Mouse (Mus musculus): ENCODE measurements around the gene Haus3. TPM values are rescaled to one million over a fixed set of nuclear protein-coding genes. Genes with fewer than 3 reads are reported as not detected.
A peak's percentile ranks its signal among the peaks of the same experiment; 100 is the strongest.

Haus3 gene
- total RNA-seq, 2 experiments from 2014 or later, result 6.5 to 8.9 TPM

- DNase-seq (ENCODE audit: low spot score in 2 of 2), result peak; percentile 98 to 99
Measured at GRCm38 (mm10) chr5:34187601-34188316, 18.4 kb upstream of the Haus3 start, which contains the start of gene Mxd4. Gene Mxd4, minus strand, starts transcription at chr5:34187720.

DNA sequence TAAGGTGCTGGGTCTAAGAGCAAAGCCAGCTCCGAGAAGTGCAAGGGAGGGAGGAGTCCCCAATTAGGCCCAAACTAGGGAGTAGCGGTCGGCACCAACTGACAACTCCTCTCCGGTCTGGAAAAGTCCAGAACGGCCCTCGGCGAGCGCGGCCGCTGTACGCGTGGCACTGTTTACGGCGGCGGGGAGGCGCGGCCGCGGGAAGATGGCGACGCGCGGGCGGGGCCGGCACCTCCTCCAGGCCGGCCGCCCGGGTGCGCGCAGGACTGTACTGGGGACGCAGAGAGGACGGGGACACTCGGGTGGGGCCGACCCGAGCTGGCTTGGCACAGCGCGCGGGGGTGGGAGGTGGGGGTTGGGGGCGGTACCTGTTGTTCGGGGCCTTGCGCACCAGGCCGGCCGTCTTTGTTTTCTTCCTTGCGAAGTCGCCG, 17.6 kb upstream of the Haus3 start:
- DNase-seq (ENCODE audit: low spot score in 2 of 2), result peak; percentile 41 to 52

GRCm38 (mm10) chr5:34186391-34186790, 17.1 kb upstream of the Haus3 start:
- no peak for DNase-seq (ENCODE audit: low spot score in 2 of 2)

DNA sequence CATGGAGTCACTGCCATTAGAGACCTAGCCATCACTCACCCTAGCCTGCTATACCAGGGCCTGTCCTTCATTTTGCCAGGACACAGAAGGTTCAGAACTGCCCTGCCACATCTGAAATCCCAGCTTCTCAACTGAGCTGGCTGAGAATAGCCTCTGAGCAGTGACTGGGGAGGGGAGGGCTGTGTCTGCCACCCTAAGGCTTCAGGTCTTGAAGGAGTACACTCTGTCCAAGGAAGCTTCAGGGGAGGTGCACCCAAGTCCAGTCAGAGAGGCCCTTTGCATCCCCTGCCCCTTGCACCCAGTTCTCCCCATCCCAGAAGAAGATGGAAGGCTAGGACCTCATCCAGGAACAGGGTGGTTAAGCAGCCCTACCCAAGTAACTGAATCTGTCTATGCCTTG, 16.5 kb upstream of the Haus3 start:
- no peak for DNase-seq (ENCODE audit: low spot score in 2 of 2)

GRCm38 (mm10) chr5:34185051-34185580, 15.8 kb upstream of the Haus3 start:
- peak in 1 of 2 experiments; percentile 7 for DNase-seq (ENCODE audit: low spot score in 2 of 2)

DNA sequence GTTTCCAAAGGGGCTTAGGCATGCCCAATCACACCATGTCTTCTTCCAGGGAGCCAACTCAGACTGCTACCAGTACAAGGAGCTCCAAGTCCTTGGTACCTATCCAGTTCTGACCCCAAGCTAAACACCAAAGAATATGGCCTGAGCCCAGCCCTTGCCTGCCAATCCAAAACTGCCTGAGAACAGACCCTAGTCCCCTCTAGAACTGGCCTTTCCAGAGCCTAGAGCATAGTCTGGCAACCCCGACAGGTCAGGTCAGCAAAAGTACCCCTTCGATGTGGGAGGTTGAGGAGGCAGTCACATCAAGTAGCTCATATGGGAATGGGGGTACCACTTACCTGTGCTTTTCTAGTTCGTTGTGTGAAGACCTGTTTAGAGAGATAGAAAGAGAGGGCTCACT, 14.6 kb upstream of the Haus3 start:
- DNase-seq (ENCODE audit: low spot score in 2 of 2), result peak; percentile 3 to 12

DNA sequence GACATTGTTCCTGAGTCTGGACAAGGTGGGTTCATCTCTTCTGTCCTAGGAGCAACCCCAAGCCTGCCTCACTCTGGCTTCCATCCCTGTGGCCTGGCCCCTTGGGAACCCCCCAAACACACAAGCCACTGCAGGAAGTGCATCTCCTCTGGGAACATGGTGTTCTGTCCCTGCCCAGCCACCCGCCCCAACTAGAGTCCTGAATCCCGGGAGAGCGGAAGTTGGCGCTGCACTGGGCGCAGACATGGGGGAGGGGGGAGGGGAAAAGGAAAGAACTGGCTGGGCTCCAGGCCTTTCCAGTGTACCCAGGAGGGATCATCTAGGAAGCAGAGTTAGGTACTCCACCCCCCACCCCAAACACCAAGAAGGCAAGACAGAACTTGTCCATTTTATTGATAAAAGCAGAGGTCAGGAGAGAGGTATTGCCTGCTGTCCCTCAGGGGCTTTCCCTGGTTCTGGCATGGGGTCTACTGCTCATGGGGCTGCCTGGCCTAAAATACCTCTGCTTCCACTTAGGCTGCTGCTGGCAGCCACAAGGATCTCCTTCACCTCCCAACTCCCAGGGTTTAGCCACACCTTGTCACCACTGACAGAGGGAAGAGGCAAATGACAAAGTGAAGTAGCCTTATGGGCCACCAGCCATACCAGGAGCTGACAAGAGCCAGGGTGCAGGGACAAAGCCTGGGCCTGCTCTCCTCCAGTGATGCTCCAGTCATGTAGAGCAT, 14.0 kb upstream of the Haus3 start:
- DNase-seq (ENCODE audit: low spot score in 2 of 2), result peak; percentile 18 to 24

DNA sequence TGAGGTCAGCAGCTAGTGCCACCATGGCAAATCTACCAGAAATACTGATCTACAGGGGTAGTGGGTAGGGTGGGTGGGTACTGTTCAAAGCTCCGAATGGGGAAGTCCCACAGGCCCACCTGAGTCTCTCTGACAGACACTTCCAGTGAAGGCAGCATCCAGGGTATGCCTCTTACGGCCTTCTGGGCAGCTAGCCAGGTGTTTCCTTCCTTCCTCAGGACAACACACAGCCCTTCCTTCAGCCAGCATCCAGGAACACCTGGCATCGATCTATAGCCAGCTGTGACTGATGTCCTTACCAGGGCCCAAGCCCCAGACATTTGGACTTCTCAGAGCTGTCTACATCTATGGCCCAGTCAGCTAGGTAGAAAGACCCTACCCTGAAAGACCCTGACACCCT, 13.2 kb upstream of the Haus3 start:
- peak; percentile 4 to 10 for DNase-seq (ENCODE audit: low spot score in 2 of 2)

DNA sequence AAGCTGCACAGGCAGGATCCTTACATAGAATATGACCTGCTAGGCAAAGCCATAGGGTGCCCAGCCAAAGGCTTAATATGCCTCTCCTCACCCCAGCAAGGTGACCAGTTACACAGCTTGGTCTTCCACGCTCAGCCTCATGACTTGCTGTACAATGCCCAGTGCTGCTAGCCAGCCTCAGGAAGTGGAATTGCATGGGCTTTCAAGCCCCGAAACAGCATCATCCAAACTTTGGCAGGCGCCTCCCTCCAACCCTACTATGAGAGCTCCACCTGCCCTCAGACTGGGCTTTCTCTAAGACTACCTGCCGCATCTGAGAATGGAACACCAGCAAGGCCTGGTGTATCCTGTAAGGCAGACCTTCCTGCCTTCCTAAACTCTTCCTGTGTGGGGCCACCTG, 8.5 kb upstream of the Haus3 start:
- no peak for DNase-seq (ENCODE audit: low spot score in 2 of 2)

- DNase-seq (ENCODE audit: low spot score in 2 of 2), result peak in 1 of 2 experiments; percentile 9
Measured at GRCm38 (mm10) chr5:34177091-34177490, 7.8 kb upstream of the Haus3 start.

GRCm38 (mm10) chr5:34176691-34177090, 7.4 kb upstream of the Haus3 start:
- peak in 1 of 2 experiments; percentile 4 for DNase-seq (ENCODE audit: low spot score in 2 of 2)

GRCm38 (mm10) chr5:34175403-34175694, 6.0 kb upstream of the Haus3 start:
- no peak for DNase-seq (ENCODE audit: low spot score in 2 of 2)

DNA sequence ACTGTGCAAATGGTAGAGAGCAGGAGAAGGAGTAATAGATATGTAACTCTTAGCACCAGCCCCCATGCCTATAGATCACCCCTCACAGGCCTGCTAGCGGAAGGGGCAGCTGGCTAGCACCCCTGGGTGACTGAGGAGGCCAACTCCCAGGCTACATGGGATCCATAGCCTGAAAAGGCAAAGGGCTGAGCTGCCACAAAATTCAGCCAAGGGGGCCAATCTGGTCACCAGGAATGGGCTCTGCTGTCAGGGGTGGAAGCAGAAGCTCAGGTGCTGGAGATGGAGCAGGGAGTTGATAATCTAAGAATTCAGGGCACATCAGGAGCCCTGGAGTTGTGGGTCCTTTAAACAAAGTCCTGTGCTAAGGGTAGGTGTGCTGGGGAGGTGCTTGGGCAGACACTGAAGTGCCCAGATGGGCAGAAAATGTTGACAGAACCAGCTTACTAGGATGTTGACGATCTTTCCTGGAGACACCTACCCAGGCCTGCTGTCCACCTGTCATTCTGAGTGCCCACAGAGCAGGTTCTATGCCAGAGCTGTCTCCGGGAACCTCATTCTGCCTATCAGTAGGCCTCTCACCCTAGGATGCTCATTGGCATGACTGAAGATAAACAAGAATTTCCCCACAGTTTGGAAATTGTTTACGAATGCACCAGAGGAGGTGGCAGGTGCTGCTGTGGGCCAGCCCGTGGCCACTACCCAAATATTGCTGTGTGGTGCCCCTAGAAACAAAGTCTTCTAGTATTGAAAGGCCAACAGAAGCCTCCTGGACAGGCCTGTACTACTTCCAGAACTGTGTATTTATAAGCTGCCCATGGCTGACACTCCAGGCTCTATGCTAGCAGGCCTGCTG, 5.4 kb upstream of the Haus3 start:
- DNase-seq (ENCODE audit: low spot score in 2 of 2), result peak in 1 of 2 experiments; percentile 3

DNA sequence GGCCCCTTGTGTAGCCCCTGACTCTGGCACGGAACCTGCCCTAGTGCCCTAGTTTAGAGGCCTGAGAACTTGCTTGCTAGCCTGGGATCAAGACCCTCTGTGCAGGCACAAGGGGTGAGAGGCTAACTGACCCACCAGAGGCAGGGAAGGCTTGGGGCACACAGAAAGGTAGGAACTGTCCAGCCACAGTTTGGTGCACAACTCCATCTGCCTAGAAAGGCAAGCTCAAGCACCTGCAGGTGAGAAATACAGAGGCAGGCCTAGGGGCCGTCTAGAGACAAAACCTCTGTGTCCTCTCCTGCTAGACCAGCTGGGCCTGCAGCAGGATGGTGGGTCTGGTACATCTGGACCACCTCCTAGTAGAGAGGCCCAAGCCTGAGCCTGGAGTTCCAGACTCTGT, 4.7 kb upstream of the Haus3 start:
- DNase-seq (ENCODE audit: low spot score in 2 of 2), result no peak

DNA sequence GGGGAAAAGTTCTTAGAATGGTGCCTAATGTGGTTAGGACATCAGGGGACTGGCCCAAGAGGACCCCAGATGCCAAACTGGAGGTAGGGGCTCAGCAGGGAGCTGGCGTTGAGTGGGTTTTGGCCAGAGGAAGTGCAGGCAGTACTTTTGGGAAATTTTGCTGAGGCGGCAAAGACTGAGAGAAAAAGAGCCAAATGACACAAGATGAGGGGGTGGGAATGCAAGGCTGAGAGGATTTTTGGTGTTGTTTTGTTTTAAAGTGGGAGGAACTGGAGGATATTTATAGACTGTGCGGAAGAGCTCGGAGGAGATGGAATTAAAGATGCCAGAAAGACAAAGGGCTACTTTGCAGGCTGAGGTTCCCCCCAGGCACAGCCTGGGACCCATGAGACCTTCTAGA, 1.4 kb upstream of the Haus3 start:
- peak; percentile 10 to 24 for DNase-seq (ENCODE audit: low spot score in 2 of 2)

DNA sequence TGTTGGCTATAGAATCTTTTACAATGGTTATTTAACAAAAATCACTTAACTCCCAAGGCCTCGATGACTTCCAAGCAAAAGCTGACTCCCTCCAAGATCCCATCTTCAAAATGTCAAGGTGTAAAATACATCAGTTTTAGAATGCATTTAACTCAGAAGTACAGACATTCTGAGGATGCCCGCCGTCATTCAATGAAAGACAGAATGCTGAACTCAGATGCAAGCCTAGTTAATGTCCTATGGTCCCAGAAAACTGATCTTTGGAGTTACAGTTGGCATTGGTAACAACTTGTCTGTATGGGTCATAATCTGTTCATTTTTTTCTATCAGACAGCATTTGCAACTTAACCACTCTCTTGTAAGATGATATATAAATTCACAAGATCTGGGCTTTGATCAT, 627 bp upstream of the Haus3 start:
- DNase-seq (ENCODE audit: low spot score in 2 of 2), result no peak

GRCm38 (mm10) chr5:34167857-34168256, 1.5 kb downstream of the Haus3 start:
- no peak for DNase-seq (ENCODE audit: low spot score in 2 of 2)

- DNase-seq (ENCODE audit: low spot score in 2 of 2), result no peak
Measured at GRCm38 (mm10) chr5:34165793-34166192, 3.5 kb downstream of the Haus3 start.

DNA sequence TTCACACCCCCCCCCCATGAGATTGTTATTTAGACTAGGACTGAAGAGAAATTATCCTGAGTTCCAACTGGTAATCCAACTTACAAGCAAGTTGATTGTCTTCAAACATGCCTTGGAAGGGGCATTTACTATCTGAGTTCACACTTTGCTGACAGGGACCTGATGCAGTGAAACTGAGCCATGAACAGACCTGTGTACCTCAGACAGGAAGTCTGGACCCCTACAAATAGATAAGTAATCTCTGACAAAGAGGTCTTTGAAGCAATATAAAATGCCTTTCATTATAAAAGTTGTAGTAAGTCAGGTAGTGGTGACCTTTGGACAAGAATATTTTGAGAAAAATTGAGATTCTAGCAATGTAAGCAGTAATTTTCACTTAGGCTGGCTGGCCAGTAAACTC, 20.9 kb downstream of the Haus3 start:
- no peak for DNase-seq (ENCODE audit: low spot score in 2 of 2)

DNA sequence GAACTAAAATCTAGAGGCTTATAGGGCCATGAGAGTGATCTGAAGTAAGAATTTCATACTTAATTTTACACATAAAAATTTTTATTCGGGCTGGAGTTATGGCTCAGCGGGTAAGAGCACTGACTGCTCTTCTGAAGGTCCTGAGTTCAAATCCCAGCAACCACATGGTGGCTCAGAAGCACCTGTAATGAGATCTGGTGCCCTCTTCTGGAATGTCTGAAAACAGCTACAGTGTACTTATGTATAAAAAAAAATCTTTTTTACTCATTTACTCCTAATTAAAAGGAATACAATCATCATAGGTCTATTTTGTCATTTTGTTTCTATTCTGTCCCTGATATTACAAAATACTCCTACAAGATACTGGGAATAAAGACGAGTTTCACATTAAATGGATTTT, 21.8 kb downstream of the Haus3 start:
- no peak for DNase-seq (ENCODE audit: low spot score in 2 of 2)

GRCm38 (mm10) chr5:34139751-34140150, 29.6 kb downstream of the Haus3 start:
- DNase-seq (ENCODE audit: low spot score in 2 of 2), result peak; percentile 12 to 51

DNA sequence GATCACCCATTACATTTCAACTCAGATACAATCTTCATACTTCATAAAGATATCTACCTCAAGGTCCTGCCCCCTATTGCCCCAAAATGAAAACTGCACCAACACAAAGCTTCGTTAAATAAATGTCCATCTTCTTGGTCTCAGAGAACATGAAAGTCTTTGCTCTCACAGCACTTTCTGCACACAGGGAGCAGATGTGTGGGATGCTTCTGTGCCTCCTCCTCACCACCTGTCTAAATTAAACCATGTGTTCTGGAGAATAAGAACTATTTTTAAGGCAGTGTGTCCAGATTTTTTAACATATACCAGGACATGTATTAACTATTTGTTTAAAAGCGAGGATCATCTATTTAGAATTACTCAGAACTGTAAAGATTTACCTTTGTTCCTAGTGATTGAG, 36.6 kb downstream of the Haus3 start:
- no peak for DNase-seq (ENCODE audit: low spot score in 2 of 2)

Data from layer of hippocampus, postnatal 10 days (tissue).